Mouse (Mus musculus) left cerebral cortex, postnatal 10 days (tissue): ENCODE results near the gene Ift20. TPM values are rescaled to one million over a fixed set of nuclear protein-coding genes. Genes with fewer than 3 reads are reported as not detected.

Experiments
- DNase-seq, 2 experiments: peaks; one replicate each; pipeline ENCODE4 v3.0.0; 2021 to 2022; ENCODE audit warnings: low spot score in 2 of 2, mixed read lengths in 1 of 2; ENCODE audit errors: extremely low spot score in 1 of 2
- intact Hi-C: fragments of 180-260 bp; cut with DNase I; formaldehyde crosslinking; loops from one replicate; pipeline ENCODE4 v1.15.1; 2025
- total RNA-seq, 2 experiments: library from RNA; stranded (reverse); gene quantifications; 2 replicates each; pipeline ENCODE4 v1.2.3; 2021

Gene Ift20
- 10 to 100 TPM; 70.5 to 76.7 TPM for total RNA-seq

- DNase-seq: peak; percentile 98 to 99
- intact Hi-C loops: no loop called here
Observed at GRCm38 (mm10) chr11:78536080-78536689, at the start of gene Ift20, which contains the start of gene Tnfaip1. Gene Ift20, plus strand, starts transcription at chr11:78536361. Gene Tnfaip1, minus strand, starts transcription at chr11:78536332.

- intact Hi-C loops: no loop called here
- DNase-seq: peak; percentile 70 to 75
Observed at GRCm38 (mm10) chr11:78488168-78488567, 48.0 kb upstream of the Ift20 start.

- DNase-seq: peak; percentile 25 to 77
- intact Hi-C loops: no loop called here
Observed at GRCm38 (mm10) chr11:78490781-78491241, 45.4 kb upstream of the Ift20 start.

GRCm38 (mm10) chr11:78495904-78496303 is 40.3 kb upstream of the Ift20 start:
- intact Hi-C loops: no loop called here

GRCm38 (mm10) chr11:78497071-78497541 is 39.1 kb upstream of the Ift20 start:
- DNase-seq: peak; percentile 28 to 67
- intact Hi-C loops: no loop called here

More at GRCm38 (mm10) chr11:78495904-78496303, 40.3 kb upstream of the Ift20 start:
- no peak for DNase-seq

- DNase-seq: peak; percentile 94 to 97
- intact Hi-C loops: no loop called here
Observed at GRCm38 (mm10) chr11:78497544-78498522, 38.3 kb upstream of the Ift20 start, which contains the start of gene Sarm1. Gene Sarm1, minus strand, starts transcription at chr11:78497754.

- intact Hi-C loops: no loop called here
- DNase-seq: peak in 1 of 2 experiments; percentile 80
Observed at GRCm38 (mm10) chr11:78499004-78499403, 37.2 kb upstream of the Ift20 start, which contains the start of gene Vtn. Gene Vtn, plus strand, starts transcription at chr11:78499091.

- DNase-seq: no peak
- intact Hi-C loops: no loop called here
Observed at GRCm38 (mm10) chr11:78499543-78499942, 36.6 kb upstream of the Ift20 start.

GRCm38 (mm10) chr11:78500623-78501202 is 35.4 kb upstream of the Ift20 start:
- intact Hi-C loops: no loop called here
- DNase-seq: no peak

GRCm38 (mm10) chr11:78501529-78501928 is 34.6 kb upstream of the Ift20 start:
- intact Hi-C loops: no loop called here
- DNase-seq: no peak

- DNase-seq: no peak
- intact Hi-C loops: no loop called here
Observed at GRCm38 (mm10) chr11:78502909-78503650, 33.1 kb upstream of the Ift20 start, which contains the start of gene Sebox. Gene Sebox, plus strand, starts transcription at chr11:78503447.

- intact Hi-C loops: no loop called here
- no peak for DNase-seq
Observed at GRCm38 (mm10) chr11:78505430-78505829, 30.7 kb upstream of the Ift20 start.

- intact Hi-C loops: no loop called here
- DNase-seq: no peak
Observed at GRCm38 (mm10) chr11:78509148-78509547, 27.0 kb upstream of the Ift20 start.

GRCm38 (mm10) chr11:78512025-78512957 is 23.9 kb upstream of the Ift20 start, which contains the start of the genes Tmem199 and Poldip2:
Gene Tmem199, minus strand, starts transcription at chr11:78512172.
Gene Poldip2, plus strand, starts transcription at chr11:78512193.
- intact Hi-C loops: no loop called here
- DNase-seq: peak; percentile 85 to 95

- no peak for DNase-seq
- intact Hi-C loops: no loop called here
Observed at GRCm38 (mm10) chr11:78513106-78513790, 22.9 kb upstream of the Ift20 start.

GRCm38 (mm10) chr11:78515549-78516325 is 20.4 kb upstream of the Ift20 start:
- intact Hi-C loops: no loop called here

More at GRCm38 (mm10) chr11:78515549-78516325, 20.4 kb upstream of the Ift20 start:
- no peak for DNase-seq
